Mouse (Mus musculus): ENCODE results near the gene Ercc4. TPM values are rescaled to one million over a fixed set of nuclear protein-coding genes. Genes with fewer than 3 reads are reported as not detected.

Gene Ercc4
- 9.5 and 9.9 TPM in 2 replicates for polyA plus RNA-seq (2015; fragmentation: Nextera tagmentation; extraction: Ambion mirVana)

GRCm38 (mm10) chr16:13109156-13109989 lies at the start of gene Ercc4:
Gene Ercc4 (plus strand): TSS chr16:13109684.
- H3K27ac ChIP-seq (ENCODE audit: low read length): peak within 1 kb of the TSS; percentile 89
- H3K4me2 ChIP-seq (ENCODE audit: low read depth, low read length): peak within 1 kb of the TSS; percentile 90
- peak within 1 kb of the TSS; percentile 98 for H3K9ac ChIP-seq (ENCODE audit: low read length)
- peaks cover 7% of the 10 kb centered on the region for H3K4me1 ChIP-seq (ENCODE audit: control insufficient read depth, insufficient read depth, low read length)
- H3K27me3 ChIP-seq (ENCODE audit: control insufficient read depth, insufficient read depth, low read length): no peaks in the 10 kb centered on the region
- peak; percentile 97 for ATAC-seq (replicated peaks; ENCODE audit: extremely low read depth, insufficient read depth, low FRiP score)
- no peaks in the 10 kb centered on the region for H3K9me3 ChIP-seq (replicated peaks; ENCODE audit: control insufficient read depth, low read length)
- peak within 1 kb of the TSS; percentile 92 for H3K4me3 ChIP-seq (ENCODE audit: low read length)
- WGBS: under 1% methylated on average over 53 of the region's 53 CpGs
- peaks cover 19% of the 10 kb centered on the region for H3K36me3 ChIP-seq (ENCODE audit: control insufficient read depth, insufficient read depth)

- Histone ChIP-seq H3K4me2 (ENCODE audit: low read depth, low read length) (peak overlapping the region; percentile 60), H3K36me3 (ENCODE audit: control insufficient read depth, insufficient read depth) (no peaks in the 10 kb centered on the region), H3K27me3 (ENCODE audit: control insufficient read depth, insufficient read depth, low read length) (no peaks in the 10 kb centered on the region), H3K9ac (ENCODE audit: low read length) (peak overlapping the region; percentile 43), H3K27ac (ENCODE audit: low read length) (no peak overlapping the region), H3K4me1 (ENCODE audit: control insufficient read depth, insufficient read depth, low read length) (peaks cover 2% of the 10 kb centered on the region; the same call in 1 of the 2 replicates), H3K4me3 (ENCODE audit: low read length) (peak overlapping the region; percentile 35), H3K9me3 (replicated peaks; ENCODE audit: control insufficient read depth, low read length) (no peaks in the 10 kb centered on the region)
- 18% methylated on average over 8 of the region's 10 CpGs for WGBS
- ATAC-seq (replicated peaks; ENCODE audit: extremely low read depth, insufficient read depth, low FRiP score): no peak; the same call in 1 of the 2 replicates
Observed at GRCm38 (mm10) chr16:13061113-13061512, 48.4 kb upstream of the Ercc4 start.

GRCm38 (mm10) chr16:13074176-13074575 lies 35.3 kb upstream of the Ercc4 start:
- H3K9ac ChIP-seq (ENCODE audit: low read length): no peak overlapping the region
- no peak overlapping the region for H3K4me3 ChIP-seq (ENCODE audit: low read length)
- no peak overlapping the region for H3K27ac ChIP-seq (ENCODE audit: low read length)
- H3K36me3 ChIP-seq (ENCODE audit: control insufficient read depth, insufficient read depth): no peaks in the 10 kb centered on the region
- no peak for ATAC-seq (replicated peaks; ENCODE audit: extremely low read depth, insufficient read depth, low FRiP score)
- H3K4me1 ChIP-seq (ENCODE audit: control insufficient read depth, insufficient read depth, low read length): no peaks in the 10 kb centered on the region
- H3K27me3 ChIP-seq (ENCODE audit: control insufficient read depth, insufficient read depth, low read length): no peaks in the 10 kb centered on the region
- H3K9me3 ChIP-seq (replicated peaks; ENCODE audit: control insufficient read depth, low read length): no peaks in the 10 kb centered on the region
- no peak overlapping the region for H3K4me2 ChIP-seq (ENCODE audit: low read depth, low read length)
- WGBS: 79% methylated on average over 4 of the region's 4 CpGs

- ATAC-seq (replicated peaks; ENCODE audit: extremely low read depth, insufficient read depth, low FRiP score): no peak
- Histone ChIP-seq H3K36me3 (ENCODE audit: control insufficient read depth, insufficient read depth) (no peaks in the 10 kb centered on the region), H3K27ac (ENCODE audit: low read length) (no peak overlapping the region), H3K4me2 (ENCODE audit: low read depth, low read length) (no peak overlapping the region), H3K9me3 (replicated peaks; ENCODE audit: control insufficient read depth, low read length) (no peaks in the 10 kb centered on the region), H3K4me1 (ENCODE audit: control insufficient read depth, insufficient read depth, low read length) (no peaks in the 10 kb centered on the region), H3K27me3 (ENCODE audit: control insufficient read depth, insufficient read depth, low read length) (no peaks in the 10 kb centered on the region), H3K9ac (ENCODE audit: low read length) (no peak overlapping the region), H3K4me3 (ENCODE audit: low read length) (no peak overlapping the region)
- WGBS: 68% methylated on average over 6 of the region's 6 CpGs
Observed at GRCm38 (mm10) chr16:13080161-13080560, 29.3 kb upstream of the Ercc4 start.

GRCm38 (mm10) chr16:13083155-13083798 lies 26.2 kb upstream of the Ercc4 start:
- 72% methylated on average over 6 of the region's 6 CpGs for WGBS

GRCm38 (mm10) chr16:13108356-13108755 lies 1.1 kb upstream of the Ercc4 start:
- ATAC-seq (replicated peaks; ENCODE audit: extremely low read depth, insufficient read depth, low FRiP score): no peak
- whole genome bisulfite sequencing: 80% methylated on average over 12 of the region's 12 CpGs
- no peak overlapping the region for H3K9ac ChIP-seq (ENCODE audit: low read length)

More at GRCm38 (mm10) chr16:13083155-13083798, 26.2 kb upstream of the Ercc4 start:
- H3K27me3 ChIP-seq (ENCODE audit: control insufficient read depth, insufficient read depth, low read length): no peaks in the 10 kb centered on the region
- H3K27ac ChIP-seq (ENCODE audit: low read length): no peak overlapping the region
- H3K4me1 ChIP-seq (ENCODE audit: control insufficient read depth, insufficient read depth, low read length): no peaks in the 10 kb centered on the region
- no peaks in the 10 kb centered on the region for H3K9me3 ChIP-seq (replicated peaks; ENCODE audit: control insufficient read depth, low read length)
- H3K9ac ChIP-seq (ENCODE audit: low read length): no peak overlapping the region
- no peak overlapping the region for H3K4me2 ChIP-seq (ENCODE audit: low read depth, low read length)
- no peak overlapping the region for H3K4me3 ChIP-seq (ENCODE audit: low read length)
- H3K36me3 ChIP-seq (ENCODE audit: control insufficient read depth, insufficient read depth): no peaks in the 10 kb centered on the region
- ATAC-seq (replicated peaks; ENCODE audit: extremely low read depth, insufficient read depth, low FRiP score): no peak

GRCm38 (mm10) chr16:13109990-13110595 lies 609 bp downstream of the Ercc4 start:
- 1% methylated on average over 32 of the region's 32 CpGs for WGBS
- H3K9me3 ChIP-seq (replicated peaks; ENCODE audit: control insufficient read depth, low read length): no peaks in the 10 kb centered on the region

More at GRCm38 (mm10) chr16:13108356-13108755, 1.1 kb upstream of the Ercc4 start:
- Histone ChIP-seq H3K36me3 (ENCODE audit: control insufficient read depth, insufficient read depth) (peaks cover 9% of the 10 kb centered on the region), H3K27me3 (ENCODE audit: control insufficient read depth, insufficient read depth, low read length) (no peaks in the 10 kb centered on the region), H3K4me3 (ENCODE audit: low read length) (no peak overlapping the region), H3K9me3 (replicated peaks; ENCODE audit: control insufficient read depth, low read length) (no peaks in the 10 kb centered on the region), H3K4me1 (ENCODE audit: control insufficient read depth, insufficient read depth, low read length) (peaks cover 7% of the 10 kb centered on the region), H3K27ac (ENCODE audit: low read length) (no peak overlapping the region), H3K4me2 (ENCODE audit: low read depth, low read length) (no peak overlapping the region)

GRCm38 (mm10) chr16:13114821-13115220 lies 5.3 kb downstream of the Ercc4 start:
- peaks cover 7% of the 10 kb centered on the region for H3K4me1 ChIP-seq (ENCODE audit: control insufficient read depth, insufficient read depth, low read length)
- no peaks in the 10 kb centered on the region for H3K27me3 ChIP-seq (ENCODE audit: control insufficient read depth, insufficient read depth, low read length)
- H3K4me2 ChIP-seq (ENCODE audit: low read depth, low read length): no peak overlapping the region
- H3K9ac ChIP-seq (ENCODE audit: low read length): no peak overlapping the region
- no peak overlapping the region for H3K27ac ChIP-seq (ENCODE audit: low read length)
- 80% methylated on average over 2 of the region's 2 CpGs for WGBS
- no peak overlapping the region for H3K4me3 ChIP-seq (ENCODE audit: low read length)
- H3K36me3 ChIP-seq (ENCODE audit: control insufficient read depth, insufficient read depth): peaks cover 29% of the 10 kb centered on the region
- no peak for ATAC-seq (replicated peaks; ENCODE audit: extremely low read depth, insufficient read depth, low FRiP score)
- H3K9me3 ChIP-seq (replicated peaks; ENCODE audit: control insufficient read depth, low read length): no peaks in the 10 kb centered on the region

More at GRCm38 (mm10) chr16:13109990-13110595, 609 bp downstream of the Ercc4 start:
- Histone ChIP-seq H3K36me3 (ENCODE audit: control insufficient read depth, insufficient read depth) (peaks cover 26% of the 10 kb centered on the region), H3K4me2 (ENCODE audit: low read depth, low read length) (peak overlapping the region; percentile 90), H3K9ac (ENCODE audit: low read length) (peak overlapping the region; percentile 98), H3K4me3 (ENCODE audit: low read length) (peak overlapping the region; percentile 92), H3K27ac (ENCODE audit: low read length) (peak overlapping the region; percentile 89), H3K4me1 (ENCODE audit: control insufficient read depth, insufficient read depth, low read length) (peaks cover 7% of the 10 kb centered on the region), H3K27me3 (ENCODE audit: control insufficient read depth, insufficient read depth, low read length) (no peaks in the 10 kb centered on the region)
- ATAC-seq (replicated peaks; ENCODE audit: extremely low read depth, insufficient read depth, low FRiP score): peak; percentile 63
